Mouse (Mus musculus) left cerebral cortex, postnatal 36 days (tissue): ENCODE results near the gene Cops8. TPM values are rescaled to one million over a fixed set of nuclear protein-coding genes. Genes with fewer than 3 reads are reported as not detected.

Experiments
- DNase-seq, 2 experiments: peaks; one replicate each; pipeline ENCODE4 v3.0.0; 2021 to 2022; ENCODE audit warnings: low spot score in 2 of 2, mixed read lengths in 1 of 2
- intact Hi-C: fragments of 180-260 bp; cut with DNase I; formaldehyde crosslinking; loops from one replicate; pipeline ENCODE4 v1.15.1; 2025
- total RNA-seq, 2 experiments: library from RNA; stranded (reverse); gene quantifications; 2 replicates each; pipeline ENCODE4 v1.2.3; 2021

The Cops8 gene
- total RNA-seq, result 100 to 1,000 TPM; 112 to 126 TPM

- DNase-seq, result peak; percentile 98
- intact Hi-C loops, result no loop called here
These were observed at the start of gene Cops8 for GRCm38 (mm10) chr1:90602759-90603560. Cops8 (plus strand) TSS chr1:90602981.

GRCm38 (mm10) chr1:90557140-90557539 lies 45.6 kb upstream of the Cops8 start:
- intact Hi-C loops, result no loop called here
- no peak for DNase-seq

- no peak for DNase-seq
- intact Hi-C loops, result no loop called here
These were observed 41.6 kb upstream of the Cops8 start for GRCm38 (mm10) chr1:90560942-90561726.

- DNase-seq, result no peak
These were observed 38.8 kb upstream of the Cops8 start for GRCm38 (mm10) chr1:90563945-90564344.

GRCm38 (mm10) chr1:90566664-90567440 lies 35.9 kb upstream of the Cops8 start:
- intact Hi-C loops, result no loop called here
- DNase-seq, result no peak

More at GRCm38 (mm10) chr1:90563945-90564344, 38.8 kb upstream of the Cops8 start:
- intact Hi-C loops, result no loop called here

- intact Hi-C loops, result no loop called here
- no peak for DNase-seq
These were observed 28.9 kb upstream of the Cops8 start for GRCm38 (mm10) chr1:90573831-90574230.

- intact Hi-C loops, result no loop called here
- no peak for DNase-seq
These were observed 27.9 kb upstream of the Cops8 start for GRCm38 (mm10) chr1:90574845-90575244.

GRCm38 (mm10) chr1:90577417-90577816 lies 25.4 kb upstream of the Cops8 start:
- DNase-seq, result no peak
- intact Hi-C loops, result no loop called here

- intact Hi-C loops, result loop anchor here (10.0 kb wide), 2 partner anchors 118 to 228 kb away; no protein-coding TSS in a partner anchor
- no peak for DNase-seq
These were observed 20.1 kb upstream of the Cops8 start for GRCm38 (mm10) chr1:90582635-90583034.

- DNase-seq, result peak; percentile 73 to 81
- intact Hi-C loops, result loop anchor here (1.0 to 10.0 kb wide), 4 partner anchors 123 to 527 kb away; no protein-coding TSS in a partner anchor
These were observed 14.6 kb upstream of the Cops8 start for GRCm38 (mm10) chr1:90588021-90588734.

- intact Hi-C loops, result loop anchor here (10.0 kb wide), 1 partner anchor 926 kb away; no protein-coding TSS in a partner anchor
- DNase-seq, result peak; percentile 22 to 36
These were observed 12.0 kb upstream of the Cops8 start for GRCm38 (mm10) chr1:90590797-90591196.

- peak; percentile 57 to 68 for DNase-seq
- intact Hi-C loops, result loop anchor here (1.0 to 10.0 kb wide), 2 partner anchors 532 to 928 kb away; no protein-coding TSS in a partner anchor
These were observed 10.0 kb upstream of the Cops8 start for GRCm38 (mm10) chr1:90592784-90593183.

- no peak for DNase-seq
- intact Hi-C loops, result loop anchor here (10.0 kb wide), 1 partner anchor 934 kb away; no protein-coding TSS in a partner anchor
These were observed 3.6 kb upstream of the Cops8 start for GRCm38 (mm10) chr1:90599226-90599625.

GRCm38 (mm10) chr1:90601096-90601495 lies 1.7 kb upstream of the Cops8 start:
- intact Hi-C loops, result no loop called here
- DNase-seq, result no peak

- no peak for DNase-seq
- intact Hi-C loops, result no loop called here
These were observed 743 bp downstream of the Cops8 start for GRCm38 (mm10) chr1:90603561-90603887.

- no peak for DNase-seq
- intact Hi-C loops, result no loop called here
These were observed 6.6 kb downstream of the Cops8 start for GRCm38 (mm10) chr1:90609363-90609762.

GRCm38 (mm10) chr1:90617258-90617657 lies 14.5 kb downstream of the Cops8 start:
- intact Hi-C loops, result no loop called here
- no peak for DNase-seq

- no peak for DNase-seq
- intact Hi-C loops, result no loop called here
These were observed 30.7 kb downstream of the Cops8 start for GRCm38 (mm10) chr1:90633415-90634030.
